Mouse (Mus musculus) stomach, postnatal 0 days (tissue): ENCODE data around the gene Ubr4.

Experiments used
- CTCF ChIP-seq: IDR thresholded peaks from 2 replicates; pipeline ENCODE4 v1.5.1; 2016; ENCODE audit warnings: antibody characterized with exemption, low read depth, mild to moderate bottlenecking, moderate library complexity
- EP300 ChIP-seq: optimal IDR thresholded peaks from 2 replicates; pipeline ENCODE3; 2016; ENCODE audit warnings: antibody characterized with exemption

- TF ChIP-seq CTCF (peak; percentile 9; the same call in 1 of the 2 replicates), EP300 (peak; percentile 11)
Observed at GRCm38 (mm10) chr4:139351931-139352711, at the start of gene Ubr4, which contains the start of the genes Mrto4 and Emc1.
